28 mouse cellular contexts compared by ENCODE assay signal in genomic region chr16:59566437-59566836, GRCm38 (mm10). TPM values are rescaled to one million over a fixed set of nuclear protein-coding genes. Genes with fewer than 3 reads are reported as not detected.
A peak's percentile ranks its signal among the peaks of the same experiment; 100 is the strongest.
DNase-seq lines count a peak whose midpoint lies in the region; ATAC-seq lines count a peak whose summit lies in the region.
"Had no signal": no experiment of that assay in that cellular context is flagged by ENCODE, and none has a peak within 500 bp of the region (broad histone marks: within the 10 kb centered on the region; RNA-seq: fewer than 3 reads in every experiment).

No protein-coding gene starts in this region.

- H3K4me2 ChIP-seq in heart, embryonic 11.5 days, result peak overlapping the region; percentile 14; the same call in 1 of the 2 replicates
- H3K4me2 ChIP-seq in heart, embryonic 13.5 days, result peak overlapping the region; percentile 33
- H3K4me2 ChIP-seq: midbrain, embryonic 15.5 days; neural tube, embryonic 13.5 days had no signal

- H3K27me3 ChIP-seq in heart, embryonic 11.5 days (ENCODE audit: control insufficient read depth, insufficient read depth, low read length), result no peaks in the 10 kb centered on the region
- no peaks in the 10 kb centered on the region for H3K27me3 ChIP-seq in heart, embryonic 13.5 days (replicated peaks)
- H3K27me3 ChIP-seq: CH12.LX; midbrain, embryonic 15.5 days; neural tube, embryonic 13.5 days had no signal

- H3K4me3 ChIP-seq in heart, embryonic 11.5 days (ENCODE audit: low read depth, low read length), result no peak overlapping the region
- H3K4me3 ChIP-seq in heart, embryonic 13.5 days, result no peak overlapping the region
- H3K4me3 ChIP-seq: left cerebral cortex, adult 2 months; midbrain, embryonic 15.5 days; neural tube, embryonic 13.5 days had no signal

- H3K27ac ChIP-seq in heart, embryonic 11.5 days (ENCODE audit: low read depth, low read length), result no peak overlapping the region
- H3K27ac ChIP-seq in heart, embryonic 13.5 days (replicated peaks), result peak overlapping the region; percentile 68
- H3K27ac ChIP-seq: hindbrain, postnatal 0 days; left cerebral cortex, adult 2 months; macrophage; midbrain, embryonic 15.5 days; neural tube, embryonic 13.5 days had no signal

- ATAC-seq in heart, embryonic 11.5 days (replicated peaks; ENCODE audit: insufficient number of reproducible peaks, low FRiP score, low TSS enrichment), result no peak
- ATAC-seq in heart, embryonic 13.5 days (ENCODE audit: extremely low read depth, insufficient number of reproducible peaks, low FRiP score, low TSS enrichment), result no peak
- ATAC-seq: forebrain, embryonic 16.5 days; hindbrain, postnatal 0 days; intestine, embryonic 16.5 days; midbrain, embryonic 15.5 days had no signal

- H3K9ac ChIP-seq in heart, embryonic 11.5 days (ENCODE audit: low read depth, low read length), result no peak overlapping the region
- no peak overlapping the region for H3K9ac ChIP-seq in heart, embryonic 13.5 days
- H3K9ac ChIP-seq: midbrain, embryonic 15.5 days; neural tube, embryonic 13.5 days had no signal

- intact Hi-C loops in gastrocnemius, postnatal 36 days (cut with DNase I), result no loop called here

- peaks cover 3% of the 10 kb centered on the region; the same call in 1 of the 2 replicates for H3K36me3 ChIP-seq in heart, embryonic 11.5 days (ENCODE audit: control insufficient read depth, insufficient read depth, low read length)
- H3K36me3 ChIP-seq in heart, embryonic 13.5 days, result peaks cover 21% of the 10 kb centered on the region
- H3K36me3 ChIP-seq: G1E; midbrain, embryonic 15.5 days; neural tube, embryonic 13.5 days had no signal

- H3K4me1 ChIP-seq in heart, embryonic 11.5 days (ENCODE audit: control insufficient read depth, insufficient read depth, low read length), result peaks cover 32% of the 10 kb centered on the region
- H3K4me1 ChIP-seq in heart, embryonic 13.5 days, result peaks cover 56% of the 10 kb centered on the region
- H3K4me1 ChIP-seq: midbrain, embryonic 15.5 days; neural tube, embryonic 13.5 days had no signal

- H3K9me3 ChIP-seq in heart, embryonic 11.5 days (replicated peaks; ENCODE audit: control insufficient read depth, low read length), result no peaks in the 10 kb centered on the region
- H3K9me3 ChIP-seq in heart, embryonic 13.5 days, result no peaks in the 10 kb centered on the region
- H3K9me3 ChIP-seq: G1E; midbrain, embryonic 15.5 days; neural tube, embryonic 13.5 days had no signal

- no peak for DNase-seq in heart, adult 8-10 months (ENCODE audit: low spot score)
- DNase-seq in brain, adult 2 months (ENCODE audit: low read depth, low spot score), result peak; percentile 36
- DNase-seq in heart, postnatal 4 days, result peak; percentile 53
- DNase-seq in gastrocnemius, postnatal 36 days, result no peak
- DNase-seq in cerebellum, adult 8-10 months, result no peak
- DNase-seq in gastrocnemius, adult 18-20 months (ENCODE audit: low spot score), result no peak
- DNase-seq: adrenal gland, adult 8-10 months; B cell, adult 2 months; cerebellum, adult 2 months; cerebellum, postnatal 36 days; embryo, embryonic 11 days; kidney, postnatal 36 days; layer of hippocampus, adult 9-11 months; retina, postnatal 1 day; right cerebral cortex, postnatal 25 days; spleen, adult 18-20 months; thymus, postnatal 14 days had no signal

- WGBS in heart, embryonic 11.5 days (ENCODE audit: insufficient replicate concordance), result 49% methylated on average over 4 of the region's 4 CpGs
- 34% methylated on average over 4 of the region's 4 CpGs for WGBS in heart, embryonic 13.5 days

RNA-seq across cellular contexts. Expression of gene Crybg3, which starts 34.3 kb away (rescaled TPM):
- 19.7 and 19.8 TPM in 2 replicates for polyA plus RNA-seq in heart, embryonic 11.5 days (2014; fragmentation: Nextera tagmentation; extraction: Ambion mirVana)
- total RNA-seq in heart, adult 8-10 months (2022), result 10 to 100 TPM; 71.6 to 83.9 (median 77.2) TPM
- polyA plus RNA-seq in heart, embryonic 13.5 days (2015; fragmentation: Nextera tagmentation; extraction: Ambion mirVana), result 10.3 and 12.3 TPM in 2 replicates
- 10 to 100 TPM; 85.5 to 86.4 TPM for total RNA-seq in heart, postnatal 4 days (2021)
- total RNA-seq in gastrocnemius, postnatal 36 days (2021), result 10 to 100 TPM; 33.7 TPM
- 10 to 100 TPM; 28.8 to 36.0 TPM for total RNA-seq in gastrocnemius, adult 18-20 months (2021)

Comparison
In these comparisons a context has a peak if more than half of its experiments do, and no peak if none do; other contexts are left out.
1. DNase-seq: peak in brain, adult 2 months (single experiment) and heart, postnatal 4 days (single experiment); none in heart, adult 8-10 months (single experiment), gastrocnemius, postnatal 36 days (0 of 2), cerebellum, adult 8-10 months (single experiment) and gastrocnemius, adult 18-20 months (single experiment).